Mouse (Mus musculus): Measurements from ENCODE around the gene Arcn1. TPM values are rescaled to one million over a fixed set of nuclear protein-coding genes. Genes with fewer than 3 reads are reported as not detected.

Gene Arcn1
- polyA plus RNA-seq (2017; shearing (Covaris generic)): 137 TPM

DNA sequence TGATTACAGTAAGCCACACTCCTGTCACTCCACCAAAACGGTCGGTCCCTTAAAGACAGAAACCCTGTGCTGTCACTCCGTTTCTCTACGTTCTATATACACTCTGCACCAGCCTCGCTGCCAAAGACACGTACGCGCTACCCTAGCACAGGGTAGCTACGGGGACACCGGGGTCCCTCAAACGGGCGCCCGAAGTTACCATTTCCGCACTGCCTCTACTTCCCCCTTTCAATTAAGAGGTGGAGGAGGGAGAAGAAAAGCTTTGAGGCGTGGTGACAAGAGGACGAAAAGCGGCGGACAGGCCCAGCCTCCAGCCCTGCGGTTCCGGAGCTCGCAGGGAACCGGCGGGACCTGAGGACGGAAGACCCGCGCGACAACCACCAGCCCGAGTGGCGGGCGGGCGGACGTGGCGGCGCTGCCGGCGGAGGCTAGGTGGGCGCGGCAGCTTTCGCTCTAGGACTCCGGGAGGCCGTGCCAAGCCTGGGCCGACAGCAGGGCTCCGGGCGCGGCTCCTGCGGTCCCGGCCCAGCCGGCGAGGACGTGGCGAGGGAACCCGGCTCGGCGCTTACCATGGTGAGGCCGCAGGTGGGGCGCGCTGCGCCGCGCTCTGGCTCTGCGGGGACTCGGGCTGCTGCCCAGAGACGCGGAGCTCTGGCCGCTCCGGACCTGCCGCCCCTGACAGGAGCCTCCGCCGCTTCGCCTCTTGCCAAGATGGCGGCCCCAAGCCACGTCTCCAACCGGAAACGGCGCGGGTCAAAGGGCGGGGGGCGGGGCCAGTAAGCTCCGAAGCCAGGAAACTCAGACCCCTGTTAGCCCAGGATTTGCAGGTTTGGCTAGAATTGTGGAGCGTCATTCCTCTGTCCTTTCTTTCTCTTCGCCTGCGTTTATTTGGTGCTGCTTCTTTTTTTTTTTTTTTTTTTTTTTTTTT lies at the start of gene Arcn1, which contains the start of gene Ift46:
TSS of gene Arcn1 (minus strand) at position 745 of the 928 bp plus-strand sequence.
TSS of gene Ift46 (plus strand) at position 808 of the 928 bp plus-strand sequence.

DNA sequence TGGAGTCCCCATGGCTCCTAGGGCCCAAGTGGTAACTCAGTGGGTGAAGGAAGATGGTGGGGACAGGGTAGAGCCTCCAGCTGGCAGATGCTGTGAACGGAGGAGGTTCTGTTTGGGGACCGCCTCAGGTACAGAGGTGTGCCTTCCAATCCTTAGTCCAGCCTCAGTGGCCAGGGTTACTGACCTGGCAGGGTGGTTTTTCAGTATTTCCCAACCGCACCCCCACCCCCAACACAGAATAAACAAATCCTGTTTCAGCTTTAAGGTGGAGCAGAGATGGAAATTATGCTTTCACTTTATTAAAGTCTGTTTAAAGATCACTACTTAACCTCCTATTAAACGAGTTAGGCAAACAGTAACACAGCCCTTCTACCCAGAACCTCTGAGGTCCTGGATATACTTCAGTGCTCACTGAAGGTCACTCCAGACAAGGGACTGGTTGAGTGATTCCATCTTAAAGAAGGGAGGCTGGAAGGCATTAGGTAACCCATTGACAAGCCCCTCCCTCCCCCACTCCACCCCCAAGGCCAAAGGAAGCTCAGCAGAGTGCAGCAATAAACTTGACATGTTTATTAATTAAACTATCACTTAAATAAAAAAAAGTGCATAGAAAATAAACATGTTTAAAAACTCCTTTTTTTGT lies 35.3 kb upstream of the Arcn1 start, which contains the start of gene Ttc36:
TSS of gene Ttc36 (minus strand) at position 265 of the 643 bp plus-strand sequence.

DNA sequence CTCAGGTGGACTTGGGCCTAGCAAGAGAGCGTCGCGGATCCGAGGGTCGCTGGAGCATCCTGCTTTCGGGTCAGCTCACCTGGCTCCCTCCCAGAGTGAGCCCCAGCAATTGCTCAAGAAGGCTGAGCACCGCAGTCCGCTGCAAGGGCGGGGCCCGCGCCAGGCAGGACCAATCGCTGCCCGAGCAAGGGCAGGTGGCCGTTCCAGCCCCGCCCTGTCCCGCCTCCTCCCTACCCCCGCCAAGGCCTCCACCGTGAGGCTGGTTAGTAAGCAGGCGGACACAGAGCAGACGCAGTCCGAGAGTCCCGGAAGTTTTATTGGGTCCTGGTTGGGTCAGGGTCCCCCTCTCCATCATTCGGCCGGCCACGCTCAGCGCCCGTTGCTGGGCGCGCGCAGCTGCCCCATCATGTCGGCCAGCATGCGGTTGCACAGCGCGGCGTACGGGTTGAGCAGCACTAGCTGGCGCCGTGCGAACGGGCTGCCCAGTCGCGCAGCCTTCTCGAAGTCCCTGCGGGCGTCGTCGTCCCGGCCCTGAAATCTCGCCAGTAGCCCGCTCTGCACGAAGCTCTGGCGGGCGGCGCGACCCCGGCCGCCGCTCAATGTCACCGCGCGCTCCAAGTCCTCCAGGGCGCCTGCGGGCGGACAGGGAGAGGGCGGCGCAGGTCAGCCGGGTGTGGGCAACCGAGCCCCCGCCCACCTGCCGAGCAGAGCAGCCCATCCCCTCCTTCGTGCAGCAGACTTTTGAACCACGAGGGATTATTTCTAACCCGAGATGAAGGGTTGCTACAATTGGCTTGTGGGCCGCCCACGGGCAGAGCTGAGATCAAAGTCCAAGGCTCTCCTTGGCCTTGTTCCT lies 31.7 kb upstream of the Arcn1 start, which contains the start of gene Tmem25:
TSS of gene Tmem25 (minus strand) at position 206 of the 856 bp plus-strand sequence.

DNA sequence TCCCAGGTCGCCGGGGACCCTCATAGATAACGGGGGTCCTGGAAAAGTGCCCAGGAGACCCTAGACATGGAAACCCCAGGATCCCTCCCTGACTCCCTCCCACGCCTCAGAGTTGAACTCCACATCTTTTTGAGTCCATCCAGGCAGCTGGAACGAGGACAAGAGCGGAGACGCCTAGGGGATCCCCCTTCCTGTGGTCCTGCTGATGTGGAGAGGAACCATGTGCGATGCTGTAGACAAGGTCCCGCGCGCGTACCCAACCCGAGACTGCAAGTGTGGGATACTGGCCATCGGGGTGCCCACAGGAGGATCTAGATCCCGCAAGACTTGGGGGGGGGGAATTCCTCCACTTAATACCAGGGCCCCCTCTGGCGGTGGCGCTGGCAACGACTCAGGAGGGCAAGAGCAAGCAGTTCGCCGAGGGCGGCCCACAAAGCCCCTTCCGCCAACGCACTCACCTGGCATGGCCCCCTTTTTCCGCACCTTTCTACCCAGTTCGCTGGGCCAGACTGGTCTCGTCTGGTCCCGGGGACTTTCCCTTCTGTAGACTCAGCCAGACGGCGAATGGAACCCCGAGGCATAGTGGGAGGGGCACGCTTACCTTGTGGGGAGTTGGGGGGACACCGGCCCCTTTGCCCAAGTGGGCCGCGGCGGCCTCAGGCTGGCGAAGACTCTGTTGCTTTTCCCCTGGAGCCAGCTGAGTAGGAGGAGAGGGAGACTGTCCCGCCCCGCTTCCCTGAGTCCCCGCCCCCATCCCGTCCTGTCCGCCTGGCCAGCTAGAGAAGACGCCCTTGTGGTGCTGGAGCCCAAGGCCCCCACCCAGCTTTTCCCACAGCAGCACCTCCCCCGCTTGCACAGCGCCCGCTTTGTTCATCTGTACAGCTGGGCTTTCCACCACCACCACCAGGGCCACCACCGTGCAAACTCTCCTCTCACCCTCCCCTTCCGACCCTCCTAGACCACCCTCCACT lies 32.8 kb downstream of the Arcn1 start, which contains the start of gene Phldb1:
TSS of gene Phldb1 (minus strand) at position 675 of the 971 bp plus-strand sequence.

Other genes with a start within 250 kb of the Arcn1 start
- gene Cxcr5, start 206.0 kb downstream of the Arcn1 start, polyA plus RNA-seq (2017; shearing (Covaris generic)): 127 TPM
- 45.6 TPM for gene Ddx6, start 163.0 kb downstream of the Arcn1 start, polyA plus RNA-seq (2017; shearing (Covaris generic))
- gene Treh, start 94.6 kb downstream of the Arcn1 start, polyA plus RNA-seq (2017; shearing (Covaris generic)): not detected
- 0.49 TPM for gene Phldb1, start 32.6 kb downstream of the Arcn1 start, polyA plus RNA-seq (2017; shearing (Covaris generic))
- gene Ift46, start 63 bp upstream of the Arcn1 start, polyA plus RNA-seq (2017; shearing (Covaris generic)): 45.7 TPM
- 0.26 TPM for gene Tmem25, start 31.5 kb upstream of the Arcn1 start, polyA plus RNA-seq (2017; shearing (Covaris generic))
- gene Ttc36, start 35.2 kb upstream of the Arcn1 start, polyA plus RNA-seq (2017; shearing (Covaris generic)): not detected
- 30.4 TPM for gene Kmt2a, start 113.5 kb upstream of the Arcn1 start, polyA plus RNA-seq (2017; shearing (Covaris generic))
- 370 TPM for gene Atp5l, start 152.9 kb upstream of the Arcn1 start, polyA plus RNA-seq (2017; shearing (Covaris generic))
- gene Ube4a, start 197.8 kb upstream of the Arcn1 start, polyA plus RNA-seq (2017; shearing (Covaris generic)): 62.5 TPM
- gene Cd3g, start 212.6 kb upstream of the Arcn1 start, polyA plus RNA-seq (2017; shearing (Covaris generic)): 1,490 TPM
- 1,073 TPM for gene Cd3d, start 213.9 kb upstream of the Arcn1 start, polyA plus RNA-seq (2017; shearing (Covaris generic))
- 1,566 TPM for gene Cd3e, start 241.8 kb upstream of the Arcn1 start, polyA plus RNA-seq (2017; shearing (Covaris generic))